Mouse (Mus musculus) gastrocnemius, adult 18-20 months (tissue): ENCODE measurements around the gene Tbk1. TPM values are rescaled to one million over a fixed set of nuclear protein-coding genes. Genes with fewer than 3 reads are reported as not detected.
A peak's percentile ranks its signal among the peaks of the same experiment; 100 is the strongest.

Source experiments
- DNase-seq: peaks from one replicate; pipeline ENCODE4 v3.0.0; 2021; ENCODE audit warnings: low spot score
- long read RNA-seq, 2 experiments: library from polyadenylated mRNA; stranded (forward); transcript quantifications; one replicate each; pipeline ENCODE4 v2.0.0; 2021
- total RNA-seq, 2 experiments: library from RNA; stranded (reverse); gene quantifications; 2 replicates each; pipeline ENCODE4 v1.2.3; 2021

The Tbk1 gene
- 10 to 100 TPM in 1 of 2 experiments, 1 to 10 TPM in 1; 9.0 to 10.2 TPM for total RNA-seq
- long read RNA-seq, experiment 1, transcript Tbk1-201 (21 exons, 3,024 nt): major isoform, 12 of 17 reads
- long read RNA-seq, experiment 1, partial matches to known transcripts: 2 of 17 reads
- long read RNA-seq, experiment 1, other reads (novel, unspliced or antisense): 3 of 17 reads
- long read RNA-seq, experiment 2, transcript Tbk1-201 (21 exons, 3,024 nt): major isoform, 12 of 12 reads
- long read RNA-seq, experiment 2, partial matches to known transcripts: 0 of 12 reads
- long read RNA-seq, experiment 2, other reads (novel, unspliced or antisense): 0 of 12 reads

DNA sequence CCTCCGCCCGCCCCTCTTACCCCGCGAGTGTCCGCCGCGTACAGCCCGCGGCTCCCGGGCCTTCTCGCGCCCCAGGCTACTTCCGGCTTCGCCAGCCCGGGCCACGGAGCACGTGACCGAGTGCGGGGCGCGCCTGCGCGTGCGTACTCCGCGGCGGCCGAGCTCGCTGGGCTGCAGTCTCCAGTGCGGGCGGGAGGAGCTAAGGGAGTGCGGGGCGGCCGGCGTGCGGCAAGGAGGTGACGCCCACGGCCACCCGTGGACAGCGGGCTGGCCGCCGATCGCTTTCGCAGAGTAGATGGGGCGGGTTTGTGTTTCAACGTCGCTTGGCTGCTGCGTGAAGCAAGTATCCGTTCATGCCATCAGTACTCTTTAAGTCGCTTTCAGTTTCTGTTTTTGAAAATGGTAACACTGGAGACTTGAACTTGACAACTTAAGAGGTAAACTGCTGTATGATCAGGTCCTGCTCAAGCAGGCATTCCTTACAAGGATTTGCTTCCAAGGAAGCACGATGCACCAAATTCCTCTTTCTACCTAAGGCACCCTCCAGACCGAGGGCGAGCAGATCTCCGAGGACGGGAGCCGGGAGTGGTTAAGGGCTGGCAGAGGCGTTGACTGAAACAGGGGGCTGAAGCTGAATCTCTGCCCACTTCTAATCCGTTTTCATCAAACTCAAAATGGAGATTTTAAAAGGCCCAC is at the start of gene Tbk1:
Tbk1 (minus strand) TSS at position 113 of the 696 bp plus-strand sequence.
- peak; percentile 91 for DNase-seq

DNA sequence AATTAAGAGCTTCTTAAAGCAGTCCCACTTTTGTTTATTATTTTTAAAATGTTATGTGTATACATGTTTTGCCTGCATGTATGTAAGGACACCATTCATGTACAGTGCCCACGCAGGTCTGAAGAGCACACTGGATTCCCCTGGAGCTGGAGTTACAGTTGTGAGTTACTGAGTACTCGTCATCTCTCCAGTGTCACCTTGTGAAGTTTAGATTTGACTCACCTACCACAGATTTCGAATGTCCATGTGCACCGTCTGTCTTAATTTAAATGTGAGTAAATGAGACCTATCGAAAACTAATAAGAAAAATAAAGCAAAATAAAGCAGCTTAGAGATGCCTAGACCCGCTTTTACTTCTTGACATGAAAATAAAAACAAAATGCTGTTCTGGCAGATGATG is 49.7 kb upstream of the Tbk1 start:
- DNase-seq: no peak

DNA sequence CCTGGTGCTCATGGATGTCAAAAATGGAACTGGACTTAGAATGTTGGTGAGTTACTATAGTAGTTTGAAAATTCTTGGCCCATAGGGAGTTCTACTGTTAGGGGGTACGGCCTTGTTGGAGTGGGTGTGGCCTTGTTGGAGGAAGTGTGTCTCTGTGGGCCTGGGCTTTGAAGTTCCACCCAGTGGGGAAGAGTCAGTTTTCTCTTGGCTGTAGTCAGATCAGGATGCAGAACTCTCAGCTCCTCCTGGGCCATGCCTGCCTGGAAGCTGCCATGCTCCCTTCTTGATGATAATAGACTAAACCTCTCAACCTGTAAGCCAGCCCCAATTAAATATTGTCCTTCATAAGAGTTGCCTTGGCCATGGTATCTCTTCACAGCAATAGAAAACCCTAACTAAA is 47.6 kb upstream of the Tbk1 start:
- DNase-seq: no peak

DNA sequence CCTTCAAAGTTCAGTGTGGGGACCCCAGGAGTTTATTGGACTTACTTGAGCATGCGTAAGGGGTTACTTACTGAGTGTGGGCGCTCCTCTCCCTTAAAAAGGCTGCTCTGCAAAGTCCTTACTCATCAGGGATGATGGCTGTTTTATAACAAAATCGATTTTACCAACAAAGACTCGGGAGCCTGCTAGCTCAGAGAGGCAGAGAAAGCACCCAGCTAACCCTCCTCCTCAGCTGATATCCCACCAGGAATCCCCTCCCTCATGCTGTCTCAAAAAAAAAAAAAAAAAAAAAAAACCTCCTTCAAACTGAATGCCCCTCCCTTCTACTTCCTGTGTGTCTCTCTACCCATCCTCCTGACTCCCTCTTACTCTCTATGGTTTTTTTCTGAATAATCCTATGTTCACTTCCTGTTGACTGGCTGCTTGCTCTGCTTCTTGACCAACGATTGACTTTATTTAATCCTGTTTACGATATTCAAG is 42.0 kb upstream of the Tbk1 start:
- DNase-seq: no peak

DNA sequence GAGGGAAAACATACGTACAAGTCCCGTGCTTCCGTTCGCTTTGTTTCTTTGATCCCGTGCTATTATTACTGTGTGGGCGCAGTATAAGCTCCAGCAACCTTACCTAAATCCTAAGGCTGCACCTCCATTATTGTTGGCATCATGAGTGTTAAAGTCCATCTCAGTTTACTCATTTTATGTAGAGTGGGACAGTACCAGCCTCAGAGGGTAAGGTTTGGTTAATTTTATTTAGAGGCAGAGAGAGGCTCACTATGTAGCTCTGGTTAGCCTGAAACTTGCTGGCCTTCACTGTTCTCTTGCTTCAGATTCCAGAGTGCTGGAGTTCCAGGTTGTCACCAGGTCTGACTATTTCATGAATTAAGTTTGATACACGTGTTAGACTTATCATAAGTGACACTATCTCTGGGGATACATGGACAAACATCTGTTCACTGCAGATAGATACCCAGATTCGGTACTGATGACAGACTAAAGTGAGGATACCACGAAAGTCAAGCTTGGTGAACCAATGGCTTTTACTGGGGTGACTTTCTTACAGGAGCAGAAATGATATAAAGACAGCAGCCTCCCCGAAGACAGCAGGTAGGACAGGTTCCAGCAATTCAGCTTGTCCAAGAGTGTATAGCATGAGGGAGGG is 40.7 kb upstream of the Tbk1 start:
- no peak for DNase-seq

DNA sequence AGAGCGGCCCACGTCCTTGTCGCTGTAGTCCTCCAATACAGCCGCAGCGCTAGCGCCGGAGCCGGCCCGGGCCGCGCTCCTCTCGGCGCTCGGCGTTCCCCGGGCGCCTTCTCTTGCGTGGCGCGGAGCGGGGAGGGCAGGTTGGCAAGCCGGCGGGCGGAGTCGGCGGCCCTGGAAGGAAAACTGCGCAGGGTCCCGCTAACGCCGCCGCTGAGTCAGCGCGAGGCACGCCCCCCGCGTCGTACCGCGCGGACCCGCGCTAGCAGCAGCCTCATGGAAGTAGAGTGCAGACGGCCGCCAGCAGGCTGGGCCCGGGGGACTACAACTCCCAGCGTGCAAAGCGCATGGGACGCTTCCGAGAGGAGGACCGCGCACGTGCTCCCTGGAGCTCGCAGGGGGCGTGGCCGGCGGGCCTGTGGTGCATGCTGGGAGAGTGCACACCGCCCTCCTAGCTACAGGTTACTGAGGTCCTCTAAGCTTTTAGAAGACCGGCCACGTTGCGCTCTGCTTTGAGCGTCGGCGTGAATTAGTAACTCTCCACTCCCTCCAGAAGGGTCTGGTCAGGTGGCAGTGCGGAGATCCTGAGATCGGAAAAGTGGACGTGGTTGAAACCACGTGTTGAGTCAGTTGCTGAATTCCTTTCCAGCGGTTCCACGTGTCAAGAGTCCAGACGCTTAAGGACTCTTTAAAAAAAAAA is 39.7 kb upstream of the Tbk1 start, which contains the start of gene Xpot:
Xpot (minus strand) TSS at position 147 of the 697 bp plus-strand sequence.
- DNase-seq: peak; percentile 97

DNA sequence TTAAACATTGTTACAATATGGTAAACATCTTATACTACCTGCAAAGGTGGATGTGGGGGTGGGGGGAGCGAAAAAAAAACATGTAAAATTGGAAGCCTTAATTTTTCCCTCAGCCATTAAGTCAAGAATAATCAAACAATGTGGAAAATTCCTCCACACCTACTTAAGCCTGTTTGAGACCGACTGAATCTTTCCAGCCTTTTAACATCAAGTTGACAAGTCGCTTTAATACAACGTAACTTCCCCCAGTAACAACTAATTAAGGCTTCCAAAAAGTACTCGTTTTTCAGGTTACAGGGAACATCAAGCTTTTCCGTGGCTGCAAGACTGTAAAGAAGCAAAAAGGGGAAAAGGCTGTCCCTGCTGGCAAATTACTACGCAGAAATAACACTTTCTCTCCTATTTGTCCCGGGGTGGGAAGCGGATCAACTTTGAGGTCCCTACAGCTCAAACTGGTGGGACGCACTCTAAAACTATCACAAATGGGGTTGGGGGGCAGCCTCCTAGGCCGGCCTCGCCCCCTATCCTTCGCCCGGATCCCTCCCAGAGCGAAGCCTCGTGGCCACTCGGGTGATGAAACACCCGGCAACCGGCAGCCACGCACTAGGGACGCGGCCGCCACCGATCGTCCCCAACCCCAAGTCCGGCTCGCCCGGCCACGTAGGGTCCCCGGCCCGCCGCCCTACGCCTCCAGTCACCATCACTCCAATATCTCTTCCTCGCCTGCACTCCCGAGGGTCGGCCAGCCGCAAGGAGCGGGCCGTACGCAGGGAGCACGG is 39.0 kb upstream of the Tbk1 start:
- DNase-seq: no peak

DNA sequence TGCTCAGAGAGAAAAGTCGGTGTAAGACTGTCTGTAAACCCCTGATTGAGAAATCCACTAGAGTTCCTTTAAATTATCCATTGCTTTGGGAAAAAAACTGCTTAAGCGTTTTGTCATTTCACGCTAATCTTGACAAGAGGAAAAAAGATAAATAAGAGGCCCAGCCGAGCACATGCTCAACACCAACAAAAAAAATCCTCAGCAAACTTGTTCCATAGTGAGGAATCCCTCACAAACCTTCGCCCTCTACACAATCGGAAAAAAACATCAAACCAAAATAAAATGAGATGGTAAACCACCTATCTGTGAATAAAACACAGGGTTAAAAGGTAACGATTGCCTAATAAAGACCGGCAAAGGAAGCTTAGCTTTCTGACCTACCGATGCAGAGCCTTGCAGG is 38.4 kb upstream of the Tbk1 start:
- DNase-seq: no peak

DNA sequence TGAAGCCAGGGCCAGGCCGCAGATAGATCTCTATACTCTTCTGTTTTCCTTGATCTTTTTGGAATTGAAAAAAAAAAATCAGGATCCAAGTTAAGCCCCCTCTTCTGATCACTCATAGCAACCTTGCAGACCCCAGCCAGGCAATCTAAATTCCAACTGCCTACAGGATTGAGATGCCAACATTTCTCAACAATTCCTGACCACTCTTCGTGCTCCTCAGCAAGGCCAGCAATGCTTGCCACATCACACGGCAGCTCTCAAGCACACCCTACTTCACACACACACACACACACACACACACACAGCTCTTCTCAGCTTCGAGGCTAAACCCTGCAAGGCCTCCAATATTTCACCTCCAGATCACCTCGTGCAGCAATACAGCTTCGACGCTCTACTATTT is 37.1 kb upstream of the Tbk1 start:
- no peak for DNase-seq

DNA sequence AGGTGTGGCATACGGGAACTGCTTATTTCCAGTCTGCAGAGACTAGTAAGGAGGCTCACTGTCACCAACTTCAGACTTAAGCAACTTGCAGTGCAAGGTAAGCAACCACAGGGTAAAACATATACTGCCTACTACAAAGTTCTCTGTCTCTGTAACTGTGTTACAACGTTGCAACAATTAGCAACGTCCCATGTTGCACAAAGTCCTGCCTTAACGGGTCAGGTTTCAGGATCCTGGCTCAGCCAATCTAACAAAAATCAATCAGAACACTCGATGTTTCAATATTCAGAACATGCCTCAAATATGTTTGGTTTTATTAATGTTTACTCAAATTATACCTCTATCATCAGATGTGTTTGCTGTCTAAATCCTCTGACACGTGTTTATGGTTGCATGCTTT is 35.8 kb upstream of the Tbk1 start:
- no peak for DNase-seq

DNA sequence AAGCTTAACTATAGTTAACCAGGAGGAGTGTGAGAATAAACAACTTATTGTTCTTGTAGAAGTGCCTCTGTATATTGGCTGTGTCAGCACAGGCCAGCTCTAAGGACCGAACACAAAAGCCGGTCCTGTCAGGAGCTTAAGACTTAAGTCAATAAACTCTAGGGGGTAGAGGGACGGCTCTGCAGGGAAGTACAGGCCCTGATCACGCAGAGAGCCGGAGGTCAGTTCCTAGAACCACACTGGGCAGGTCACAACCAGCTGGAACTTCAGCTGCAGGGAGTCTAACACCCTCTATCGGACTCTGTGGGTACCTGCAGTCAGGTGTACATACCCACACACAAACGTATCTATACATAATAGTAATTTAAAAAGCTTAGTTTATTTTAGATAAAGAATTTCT is 29.3 kb upstream of the Tbk1 start:
- DNase-seq: no peak

DNA sequence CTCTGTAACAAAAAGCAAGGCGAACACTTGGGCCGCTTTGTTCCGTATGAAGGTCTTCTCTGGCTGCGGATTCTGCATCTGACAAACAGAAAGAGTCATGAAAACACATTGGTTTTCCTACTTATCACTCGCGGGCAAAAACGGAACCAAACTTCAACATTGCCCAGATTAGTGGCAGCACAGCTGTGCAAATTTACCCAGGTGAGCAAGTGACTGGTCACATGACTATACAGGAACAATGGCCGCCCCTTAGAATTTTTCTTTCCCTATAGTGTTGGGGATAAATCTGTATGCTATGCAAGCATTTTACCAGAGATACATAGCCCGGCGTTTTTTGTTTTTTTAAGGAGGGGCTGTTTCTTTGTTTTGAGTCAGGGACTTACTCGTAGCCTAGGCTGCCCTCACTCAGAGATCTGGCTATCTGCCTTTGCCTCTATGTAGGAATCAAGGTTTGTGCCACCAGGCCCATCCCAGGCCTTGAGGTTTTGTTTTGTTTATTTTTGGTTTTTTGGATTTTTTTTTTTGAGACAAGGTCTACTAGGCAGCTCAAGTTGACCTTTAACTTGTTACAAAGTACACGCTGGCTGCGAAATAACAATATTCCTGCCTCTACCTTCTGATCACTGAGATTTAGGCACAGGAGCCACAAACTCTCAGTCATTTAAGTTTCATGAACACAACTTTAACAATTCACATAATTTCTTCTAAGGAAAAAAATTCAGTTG is 28.7 kb upstream of the Tbk1 start:
- DNase-seq: no peak

DNA sequence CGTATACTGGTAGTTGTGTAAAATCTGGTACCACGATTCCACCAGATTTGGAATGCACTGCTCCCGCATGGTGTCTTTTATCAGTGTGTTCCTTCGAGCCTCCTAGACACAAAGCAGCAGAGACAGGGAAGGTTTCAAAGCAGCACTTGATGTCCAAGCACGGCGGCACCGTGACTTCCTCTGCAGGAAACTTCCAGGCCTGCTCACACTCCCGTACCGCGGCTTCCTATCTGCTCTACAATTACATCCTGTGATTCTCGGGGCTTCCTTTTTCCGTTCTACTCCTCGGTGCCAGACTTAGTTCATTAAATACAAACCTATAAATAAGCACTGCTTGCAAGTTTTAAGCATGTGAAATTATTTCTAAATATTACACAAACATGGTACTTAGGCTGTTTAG is 27.0 kb upstream of the Tbk1 start:
- DNase-seq: no peak

DNA sequence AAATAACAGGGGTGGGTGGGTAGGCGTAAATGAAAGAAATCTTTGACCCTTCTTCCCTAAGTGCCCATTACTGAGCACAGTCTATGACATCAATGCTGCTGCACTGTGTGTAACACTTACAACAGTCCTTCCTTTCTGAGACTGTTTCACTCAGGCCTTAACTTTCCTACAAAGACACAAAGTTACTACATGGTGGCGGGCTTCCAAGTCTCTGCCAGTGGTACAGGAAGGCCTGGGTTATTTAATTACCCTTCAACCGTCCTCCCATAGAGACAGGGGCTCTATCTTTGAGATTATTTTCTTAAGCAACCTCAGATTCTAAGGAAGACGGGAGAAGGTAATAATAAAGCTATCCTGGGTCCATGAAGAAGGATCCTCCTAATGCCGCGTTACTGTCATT is 25.9 kb upstream of the Tbk1 start:
- no peak for DNase-seq

DNA sequence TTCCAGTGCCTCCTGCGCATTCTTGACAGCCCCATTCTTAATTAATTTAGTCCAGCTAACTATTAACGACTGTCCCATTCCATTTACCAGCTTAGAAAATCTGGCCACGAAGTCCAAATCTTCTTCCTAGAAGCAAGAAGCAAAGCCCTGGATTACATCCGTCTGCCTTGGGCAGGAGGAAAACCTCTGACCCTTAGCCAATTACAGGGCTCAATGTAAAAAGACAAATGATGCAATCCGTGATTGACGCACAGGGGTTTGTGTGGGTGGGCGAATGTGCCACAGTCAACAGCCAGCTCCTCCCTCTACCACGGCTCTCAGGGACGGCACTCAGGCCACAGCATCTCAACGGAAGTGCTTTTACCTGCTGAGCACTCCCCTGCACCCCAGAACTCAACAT is 25.0 kb upstream of the Tbk1 start:
- DNase-seq: no peak

DNA sequence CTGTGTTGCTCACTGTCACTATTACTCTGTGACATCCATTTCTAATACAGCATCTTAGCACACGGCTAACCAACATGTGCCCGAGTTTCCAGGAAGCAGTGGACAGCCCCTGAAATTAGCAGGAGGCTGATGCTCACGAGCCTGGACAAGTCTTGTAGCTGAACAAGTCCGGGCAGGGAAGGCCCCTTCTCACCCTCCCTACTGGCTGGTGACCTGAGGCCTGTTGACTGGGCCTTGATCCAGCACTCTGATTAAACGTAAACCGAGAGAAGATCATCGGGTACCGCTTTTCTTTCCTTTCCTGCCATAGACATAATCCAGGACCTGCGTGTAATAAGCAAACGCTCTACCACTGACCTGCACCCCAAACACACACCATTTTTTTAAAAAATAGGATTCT is 21.6 kb upstream of the Tbk1 start:
- no peak for DNase-seq

DNA sequence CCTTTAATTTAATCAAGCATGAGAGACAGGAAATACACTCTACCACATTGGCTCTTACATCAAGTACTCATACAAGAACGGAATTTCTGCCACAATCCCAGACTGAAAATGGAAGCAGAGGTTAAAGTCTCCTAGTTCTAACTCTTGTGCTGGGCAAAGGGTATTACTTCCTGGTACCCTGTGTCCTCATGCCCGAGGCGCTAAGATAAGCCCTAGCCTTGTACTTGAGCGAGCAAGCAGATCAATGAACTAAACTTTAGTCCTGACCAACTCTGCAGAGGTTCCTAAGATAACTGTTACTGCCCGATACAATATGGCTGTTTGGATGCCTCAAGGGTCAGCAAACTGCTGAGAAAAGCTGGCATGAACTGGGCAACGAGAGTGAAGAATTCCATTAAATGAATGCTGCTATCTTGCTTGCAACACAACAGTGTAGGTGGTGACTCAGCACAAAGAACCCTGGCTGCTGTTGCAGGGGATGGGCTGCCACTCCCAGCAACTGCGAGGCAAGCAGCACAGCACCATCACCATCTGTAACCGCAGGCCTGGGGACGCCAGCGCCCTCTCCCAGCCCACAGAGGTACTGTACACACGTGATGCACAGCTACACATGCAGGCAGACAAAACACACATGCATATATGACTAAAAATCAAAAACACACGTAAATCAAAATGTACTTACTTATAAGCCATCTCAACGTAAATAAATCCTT is 18.2 kb upstream of the Tbk1 start:
- DNase-seq: no peak

DNA sequence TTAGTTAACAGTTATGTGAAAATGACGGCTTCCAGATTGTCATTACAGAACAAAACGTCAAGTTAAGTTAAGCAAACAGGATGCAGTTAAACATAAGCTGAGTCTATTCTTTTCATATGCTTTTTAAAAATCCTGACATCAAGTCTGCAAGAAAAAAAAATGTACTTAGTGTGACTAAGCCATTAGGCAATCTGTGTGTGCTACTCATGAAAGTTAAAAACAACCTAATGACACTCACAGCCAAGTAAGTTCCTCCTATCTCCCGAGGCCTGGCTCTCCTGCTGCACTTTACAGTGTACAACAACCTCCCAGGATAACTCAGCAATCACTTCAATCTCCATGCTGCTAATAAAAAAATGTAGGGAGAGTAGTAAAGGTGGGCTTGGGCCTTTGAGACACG is 17.0 kb upstream of the Tbk1 start:
- DNase-seq: no peak

DNA sequence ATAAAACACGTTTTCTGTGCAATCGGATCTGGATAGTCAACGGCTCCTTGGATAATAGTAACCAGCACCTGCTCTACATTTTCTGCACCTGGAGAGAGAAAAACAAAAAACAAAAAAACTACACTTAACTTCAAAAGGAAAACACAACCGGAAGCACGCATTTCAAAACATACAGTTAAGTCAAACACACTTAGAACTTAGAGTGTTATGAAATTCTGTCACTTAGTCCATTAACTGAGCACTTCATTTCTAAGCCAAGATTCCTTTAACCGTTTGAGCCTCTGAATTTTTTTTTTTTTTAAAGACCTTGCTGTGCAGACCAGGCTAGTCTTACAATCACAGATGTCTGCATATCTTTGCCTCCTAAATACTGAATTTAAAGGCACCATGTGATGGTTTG is 14.7 kb upstream of the Tbk1 start:
- DNase-seq: no peak

DNA sequence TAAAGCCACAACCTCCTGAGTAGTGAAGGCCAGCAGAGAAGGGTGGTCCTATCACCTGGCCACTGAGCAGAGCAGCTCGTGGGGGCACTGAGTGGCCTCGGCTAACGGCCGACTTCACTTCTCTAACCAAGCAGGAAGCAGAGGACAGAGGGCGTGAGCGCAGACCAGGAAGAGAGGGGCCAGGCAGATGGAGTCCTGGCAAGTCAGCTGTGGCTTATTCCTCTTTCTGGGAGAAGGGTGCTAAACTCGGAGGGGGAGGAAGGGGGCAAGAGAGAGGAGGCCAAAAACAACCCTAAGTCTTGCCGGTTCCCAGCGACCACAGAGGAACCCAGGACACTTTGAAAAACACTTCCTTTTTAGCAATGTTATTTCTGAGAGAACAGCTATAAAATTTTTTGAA is 10.0 kb upstream of the Tbk1 start:
- no peak for DNase-seq
